Mouse (Mus musculus) small intestine, adult 2 months (tissue): ENCODE measurements around the gene Svbp.

Experiments
- CTCF ChIP-seq: fragments of 200-500 bp; IDR thresholded peaks from 2 replicates; pipeline ENCODE4 v1.5.1; 2012; ENCODE audit warnings: low read depth, mild to moderate bottlenecking, control low read depth, inconsistent platforms, low read length, moderate library complexity, mixed read lengths; ENCODE audit not compliant: insufficient replicate concordance, insufficient read length; ENCODE audit errors: extremely low read depth
- POLR2A ChIP-seq: fragments of 200-500 bp; IDR thresholded peaks from 2 replicates; pipeline ENCODE4 v1.6.1; 2012; ENCODE audit warnings: low read depth, mild to moderate bottlenecking, control low read depth, inconsistent platforms, low read length, moderate library complexity

DNA sequence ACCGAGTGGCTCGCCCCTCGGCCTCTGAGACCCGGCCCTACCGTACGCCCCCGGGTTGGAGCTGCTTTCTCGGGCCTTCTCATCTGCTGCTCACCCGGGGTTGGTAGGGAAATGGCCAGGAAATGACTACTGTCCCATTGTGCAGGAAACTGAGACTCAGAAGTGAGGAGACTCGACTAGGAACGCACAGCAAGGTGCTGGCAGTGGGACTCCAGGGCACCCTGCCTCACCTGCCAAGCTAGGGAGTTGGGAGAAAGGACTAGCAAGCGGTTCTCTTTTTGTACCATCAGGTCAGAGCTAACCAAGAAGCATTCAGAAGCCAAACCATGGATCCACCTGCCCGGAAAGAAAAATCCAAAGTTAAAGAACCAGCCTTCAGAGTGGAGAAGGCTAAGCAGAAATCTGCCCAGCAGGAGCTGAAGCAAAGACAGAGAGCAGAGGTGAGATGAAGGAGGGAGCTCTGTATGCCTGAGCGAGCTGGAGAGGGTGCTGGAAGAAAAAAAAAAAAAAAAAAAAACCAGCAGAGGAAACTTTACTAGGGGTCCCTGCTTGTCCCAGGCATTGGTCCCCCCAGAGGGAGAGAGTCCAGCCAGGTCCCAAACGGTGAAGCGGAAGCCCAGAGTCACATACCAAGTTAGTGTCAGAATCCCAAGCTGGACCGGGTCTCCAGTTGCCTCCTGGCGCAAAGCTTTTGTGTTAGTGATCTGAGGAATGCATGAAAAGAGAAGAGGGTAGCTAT is 645 bp downstream of the Svbp start:
- TF ChIP-seq CTCF, result no peak
- no peak for TF ChIP-seq POLR2A
